Mouse (Mus musculus): ENCODE data around the gene Pak4. TPM values are rescaled to one million over a fixed set of nuclear protein-coding genes. Genes with fewer than 3 reads are reported as not detected.
"Not testable (repeated sequence)": the region's sequence is repeated elsewhere in the genome, so short reads cannot be mapped to it uniquely, and the experiment has no call there.

Pak4 gene
- polyA plus RNA-seq, 1 experiment from 2014 or later = 36.1 TPM

DNA sequence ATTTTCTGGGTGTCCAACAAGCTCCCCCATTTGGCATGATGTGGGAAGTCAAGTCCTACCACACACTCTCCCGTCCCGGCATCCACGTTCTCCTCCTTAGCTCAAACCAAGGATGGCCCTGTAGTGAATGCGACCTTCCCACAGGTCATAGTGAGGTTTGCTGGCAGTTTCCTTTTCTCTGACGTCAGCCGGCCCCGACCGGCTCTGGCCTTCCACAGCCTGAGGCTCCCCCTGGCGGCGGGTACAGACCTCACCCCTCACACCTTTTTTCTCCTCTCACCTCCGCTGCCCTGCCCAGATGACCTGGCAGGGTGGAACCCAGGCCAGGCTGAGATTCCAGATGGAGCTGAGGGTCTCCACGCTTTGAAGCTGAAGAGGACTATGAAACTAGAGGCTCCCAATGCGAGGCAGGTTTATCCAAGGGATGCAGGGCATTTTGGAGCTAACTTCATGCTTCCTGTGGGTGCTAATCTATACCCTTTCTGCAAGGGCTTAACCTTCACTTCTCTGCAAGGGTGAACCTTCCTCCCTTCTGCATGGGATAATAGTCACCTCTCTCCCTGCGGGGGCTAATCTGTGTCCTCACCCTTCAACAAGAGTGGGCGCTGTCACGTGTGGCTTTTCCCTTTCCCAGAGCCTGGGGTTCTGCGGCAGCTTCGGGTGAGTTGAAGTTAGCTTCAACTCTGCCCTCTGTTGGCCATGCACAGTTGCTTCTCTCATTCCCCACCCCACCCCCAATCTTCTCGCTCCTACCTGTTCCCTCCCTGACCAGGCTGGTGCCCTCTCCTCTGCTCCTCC is 69.9 kb downstream of the Pak4 start:
- no peaks in the 10 kb centered on the region for H3K9me3 ChIP-seq (replicated peaks)
- H3K27ac ChIP-seq = no peak overlapping the region
- no peaks in the 10 kb centered on the region for H3K36me3 ChIP-seq (ENCODE audit: poor library complexity, severe bottlenecking)
- WGBS = 8% methylated on average over 19 of the region's 19 CpGs
- H3K9ac ChIP-seq = no peak overlapping the region
- no peak overlapping the region for H3K4me3 ChIP-seq
- no peaks in the 10 kb centered on the region for H3K4me1 ChIP-seq
- ATAC-seq = no peak
- H3K4me2 ChIP-seq = no peak overlapping the region
- H3K27me3 ChIP-seq = 0 out of 2 replicates have a peak, but pooled peaks cover 3% of the 10 kb centered on the region

DNA sequence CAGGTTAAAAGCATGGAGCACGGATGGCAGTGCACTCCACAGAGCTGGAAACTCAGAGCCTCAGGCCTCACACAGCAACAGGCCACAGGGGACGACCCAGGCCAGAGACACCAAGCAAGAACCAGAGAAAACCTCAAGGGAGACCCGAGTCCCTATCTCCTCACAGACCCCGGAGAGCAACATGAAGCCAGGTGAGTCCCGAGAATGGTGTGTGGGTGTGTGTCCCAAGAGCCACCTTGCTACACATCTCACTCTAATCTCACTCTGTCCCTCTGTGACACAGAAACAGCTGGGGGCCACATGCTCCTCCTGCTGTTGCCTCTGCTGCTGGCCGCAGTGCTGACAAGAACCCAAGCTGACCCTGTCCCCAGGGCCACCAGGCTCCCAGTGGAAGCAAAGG is 75.4 kb downstream of the Pak4 start, which contains the start of gene Ifnl3:
TSS of gene Ifnl3 (plus strand) at position 301 of the 400 bp plus-strand sequence.
- not testable (repeated sequence) for ATAC-seq
- WGBS = 68% methylated on average over 5 of the region's 6 CpGs

DNA sequence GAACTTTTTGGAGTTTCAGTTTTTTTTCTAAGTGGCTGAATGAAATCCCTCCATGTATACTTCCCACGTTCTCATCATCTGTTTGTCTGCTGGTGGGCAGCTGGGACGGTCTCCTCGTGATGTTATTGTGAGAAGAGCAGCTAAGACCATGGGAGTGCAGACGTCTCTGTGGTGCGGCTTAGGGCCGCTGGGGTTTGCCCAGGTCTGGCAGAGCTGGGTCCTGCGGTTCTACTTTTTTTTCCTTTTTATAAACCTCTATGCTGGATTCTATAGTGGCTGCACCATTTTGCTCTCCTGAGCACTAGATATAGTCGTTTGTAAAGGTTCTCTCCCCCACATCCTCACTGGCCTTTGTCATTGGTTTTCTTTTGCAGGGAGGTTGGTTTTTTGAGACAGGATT is 86.5 kb downstream of the Pak4 start:
- Histone ChIP-seq H3K4me3 (no peak overlapping the region), H3K9me3 (replicated peaks) (no peaks in the 10 kb centered on the region), H3K9ac (no peak overlapping the region), H3K36me3 (ENCODE audit: poor library complexity, severe bottlenecking) (no peaks in the 10 kb centered on the region), H3K4me2 (no peak overlapping the region), H3K27ac (no peak overlapping the region), H3K4me1 (no peaks in the 10 kb centered on the region), H3K27me3 (no peaks in the 10 kb centered on the region)
- ATAC-seq = no peak
- 68% methylated on average over 8 of the region's 8 CpGs for WGBS

More for the DNA sequence above, 75.4 kb downstream of the Pak4 start, which contains the start of gene Ifnl3:
- not testable (repeated sequence) for H3K27me3 ChIP-seq; H3K36me3 ChIP-seq (ENCODE audit: poor library complexity, severe bottlenecking); H3K9ac ChIP-seq; H3K4me1 ChIP-seq; H3K9me3 ChIP-seq (replicated peaks); H3K4me3 ChIP-seq; H3K4me2 ChIP-seq; H3K27ac ChIP-seq

DNA sequence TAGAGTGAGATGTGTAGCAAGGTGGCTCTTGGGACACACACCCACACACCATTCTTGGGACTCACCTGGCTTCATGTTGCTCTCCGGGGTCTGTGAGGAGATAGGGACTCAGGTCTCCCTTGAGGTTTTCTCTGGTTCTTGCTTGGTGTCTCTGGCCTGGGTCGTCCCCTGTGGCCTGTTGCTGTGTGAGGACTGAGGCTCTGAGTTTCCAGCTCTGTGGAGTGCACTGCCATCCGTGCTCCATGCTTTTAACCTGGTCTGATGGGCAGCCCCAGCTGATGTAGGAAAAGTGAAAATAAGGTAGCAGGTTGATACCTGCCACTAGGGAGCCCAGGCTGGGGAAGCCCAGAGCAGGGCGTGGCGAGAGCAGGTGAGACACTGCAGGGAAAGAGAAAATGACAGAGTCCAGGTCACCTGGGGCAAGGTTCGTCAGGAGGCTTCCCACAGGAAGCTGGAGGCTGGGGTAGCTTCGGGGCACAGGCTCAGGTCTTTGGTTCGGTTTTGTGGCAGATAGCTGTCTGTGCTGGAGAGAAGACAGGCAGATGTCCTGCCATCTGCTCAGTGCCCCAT is 87.5 kb downstream of the Pak4 start, which contains the start of gene Ifnl2:
TSS of gene Ifnl2 (minus strand) at position 51 of the 570 bp plus-strand sequence.
- not testable (repeated sequence) for ATAC-seq; H3K4me1 ChIP-seq; H3K9ac ChIP-seq; H3K9me3 ChIP-seq (replicated peaks); H3K27ac ChIP-seq; H3K4me2 ChIP-seq; H3K4me3 ChIP-seq; H3K36me3 ChIP-seq (ENCODE audit: poor library complexity, severe bottlenecking); H3K27me3 ChIP-seq
- 69% methylated on average over 8 of the region's 8 CpGs for WGBS

DNA sequence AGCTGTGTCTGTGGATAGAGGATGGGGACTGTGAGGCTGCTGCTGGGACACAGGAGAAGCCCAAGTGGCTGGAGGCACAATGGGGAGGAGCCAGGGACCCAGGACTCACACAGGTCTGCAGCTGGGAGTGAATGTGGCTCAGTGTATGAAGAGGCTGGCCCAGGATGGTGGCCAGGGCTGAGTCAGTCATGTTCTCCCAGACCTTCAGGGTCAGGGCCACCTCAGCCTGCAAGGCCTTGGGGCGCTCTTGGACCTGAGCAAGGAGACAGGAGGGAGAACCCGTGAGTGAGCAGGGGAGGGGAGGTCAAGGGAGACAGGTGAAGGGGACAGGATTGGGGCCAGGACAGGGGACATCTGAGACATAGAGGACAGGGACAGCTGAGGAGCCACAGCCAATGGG is 88.9 kb downstream of the Pak4 start:
- WGBS = 80% methylated on average over 2 of the region's 2 CpGs
- not testable (repeated sequence) for H3K36me3 ChIP-seq (ENCODE audit: poor library complexity, severe bottlenecking); H3K4me3 ChIP-seq; H3K9me3 ChIP-seq (replicated peaks); H3K4me1 ChIP-seq; H3K4me2 ChIP-seq; H3K27me3 ChIP-seq; H3K27ac ChIP-seq; H3K9ac ChIP-seq; ATAC-seq

Small RNA genes lying within 50 kb of the gene (microRNA-seq; reads per million reads assigned to microRNA genes)
- gene Mir7049 = not detected

Other genes starting within 250 kb of the Pak4 start
- 644 and 704 TPM in 2 replicates for gene Rps16, start 247.5 kb downstream of the Pak4 start, polyA plus RNA-seq (2015; fragmentation: Nextera tagmentation; extraction: Ambion mirVana)
- gene Plekhg2, start 225.6 kb downstream of the Pak4 start, polyA plus RNA-seq (2015; fragmentation: Nextera tagmentation; extraction: Ambion mirVana) = 43.1 and 50.0 TPM in 2 replicates
- 4.5 and 4.8 TPM in 2 replicates for gene Zfp36, start 217.9 kb downstream of the Pak4 start, polyA plus RNA-seq (2015; fragmentation: Nextera tagmentation; extraction: Ambion mirVana)
- 49.3 and 51.5 TPM in 2 replicates for gene Med29, start 205.5 kb downstream of the Pak4 start, polyA plus RNA-seq (2015; fragmentation: Nextera tagmentation; extraction: Ambion mirVana)
- 95.4 and 97.1 TPM in 2 replicates for gene Paf1, start 205.2 kb downstream of the Pak4 start, polyA plus RNA-seq (2015; fragmentation: Nextera tagmentation; extraction: Ambion mirVana)
- 2.5 and 2.8 TPM in 2 replicates for gene Gmfg, start 160.7 kb downstream of the Pak4 start, polyA plus RNA-seq (2015; fragmentation: Nextera tagmentation; extraction: Ambion mirVana)
- 5.9 and 6.1 TPM in 2 replicates for gene Lrfn1, start 146.2 kb downstream of the Pak4 start, polyA plus RNA-seq (2015; fragmentation: Nextera tagmentation; extraction: Ambion mirVana)
- not detected in 2 replicates for gene Ifnl2, start 87.7 kb downstream of the Pak4 start, polyA plus RNA-seq (2015; fragmentation: Nextera tagmentation; extraction: Ambion mirVana)
- not detected in 2 replicates for gene Ifnl3, start 75.3 kb downstream of the Pak4 start, polyA plus RNA-seq (2015; fragmentation: Nextera tagmentation; extraction: Ambion mirVana)
- not detected in 2 replicates for gene Sycn, start 57.3 kb downstream of the Pak4 start, polyA plus RNA-seq (2015; fragmentation: Nextera tagmentation; extraction: Ambion mirVana)
- not detected in 2 replicates for gene Nccrp1, start 50.9 kb downstream of the Pak4 start, polyA plus RNA-seq (2015; fragmentation: Nextera tagmentation; extraction: Ambion mirVana)
- 20.0 and 20.5 TPM in 2 replicates for gene Samd4b, start within 50 bp of the Pak4 start, polyA plus RNA-seq (2015; fragmentation: Nextera tagmentation; extraction: Ambion mirVana)
- not detected in 2 replicates for gene Acp7, start 33.1 kb upstream of the Pak4 start, polyA plus RNA-seq (2015; fragmentation: Nextera tagmentation; extraction: Ambion mirVana)
- 3.6 and 3.8 TPM in 2 replicates for gene Fbxo27, start 94.7 kb upstream of the Pak4 start, polyA plus RNA-seq (2015; fragmentation: Nextera tagmentation; extraction: Ambion mirVana)
- gene Fbxo17, start 118.6 kb upstream of the Pak4 start, polyA plus RNA-seq (2015; fragmentation: Nextera tagmentation; extraction: Ambion mirVana) = 4.4 and 5.3 TPM in 2 replicates
- 107 and 122 TPM in 2 replicates for gene Mrps12, start 143.6 kb upstream of the Pak4 start, polyA plus RNA-seq (2015; fragmentation: Nextera tagmentation; extraction: Ambion mirVana)
- gene Sars2, start 143.8 kb upstream of the Pak4 start, polyA plus RNA-seq (2015; fragmentation: Nextera tagmentation; extraction: Ambion mirVana) = 23.0 and 23.7 TPM in 2 replicates
- gene Ccer2, start 158.0 kb upstream of the Pak4 start, polyA plus RNA-seq (2015; fragmentation: Nextera tagmentation; extraction: Ambion mirVana) = not detected in 2 replicates
- 86.3 and 86.9 TPM in 2 replicates for gene Sirt2, start 168.6 kb upstream of the Pak4 start, polyA plus RNA-seq (2015; fragmentation: Nextera tagmentation; extraction: Ambion mirVana)
- gene Nfkbib, start 169.3 kb upstream of the Pak4 start, polyA plus RNA-seq (2015; fragmentation: Nextera tagmentation; extraction: Ambion mirVana) = 51.0 and 52.9 TPM in 2 replicates
- 1.7 and 2.0 TPM in 2 replicates for gene Rinl, start 190.8 kb upstream of the Pak4 start, polyA plus RNA-seq (2015; fragmentation: Nextera tagmentation; extraction: Ambion mirVana)
- gene Hnrnpl, start 210.4 kb upstream of the Pak4 start, polyA plus RNA-seq (2015; fragmentation: Nextera tagmentation; extraction: Ambion mirVana) = 264 and 282 TPM in 2 replicates
- 69.1 and 75.6 TPM in 2 replicates for gene Ech1, start 227.0 kb upstream of the Pak4 start, polyA plus RNA-seq (2015; fragmentation: Nextera tagmentation; extraction: Ambion mirVana)
- gene Lgals4, start 235.7 kb upstream of the Pak4 start, polyA plus RNA-seq (2015; fragmentation: Nextera tagmentation; extraction: Ambion mirVana) = 2.5 and 3.3 TPM in 2 replicates

Measured in forebrain, embryonic 13.5 days (tissue).